Mouse (Mus musculus) gastrocnemius, postnatal 25 days (tissue): Measurements from ENCODE around the gene Dand5. TPM values are rescaled to one million over a fixed set of nuclear protein-coding genes. Genes with fewer than 3 reads are reported as not detected.

ENCODE experiments used
- DNase-seq: peaks from one replicate; pipeline ENCODE4 v3.0.0; 2022
- microRNA-seq, 2 experiments: library from miRNA; unstranded; fragments of <30 nt; microRNA quantifications; one replicate each; pipeline ENCODE4 v1.2.0; 2021; ENCODE audit warnings: borderline replicate concordance in 2 of 2
- total RNA-seq, 2 experiments: library from RNA; stranded (reverse); gene quantifications; 1 replicate in 1 of 2; 2 replicates in 1 of 2; pipeline ENCODE4 v1.2.3; 2021

Dand5 gene
- total RNA-seq, 2 experiments from 2014 or later: 9.5 to 9.6 TPM

DNA sequence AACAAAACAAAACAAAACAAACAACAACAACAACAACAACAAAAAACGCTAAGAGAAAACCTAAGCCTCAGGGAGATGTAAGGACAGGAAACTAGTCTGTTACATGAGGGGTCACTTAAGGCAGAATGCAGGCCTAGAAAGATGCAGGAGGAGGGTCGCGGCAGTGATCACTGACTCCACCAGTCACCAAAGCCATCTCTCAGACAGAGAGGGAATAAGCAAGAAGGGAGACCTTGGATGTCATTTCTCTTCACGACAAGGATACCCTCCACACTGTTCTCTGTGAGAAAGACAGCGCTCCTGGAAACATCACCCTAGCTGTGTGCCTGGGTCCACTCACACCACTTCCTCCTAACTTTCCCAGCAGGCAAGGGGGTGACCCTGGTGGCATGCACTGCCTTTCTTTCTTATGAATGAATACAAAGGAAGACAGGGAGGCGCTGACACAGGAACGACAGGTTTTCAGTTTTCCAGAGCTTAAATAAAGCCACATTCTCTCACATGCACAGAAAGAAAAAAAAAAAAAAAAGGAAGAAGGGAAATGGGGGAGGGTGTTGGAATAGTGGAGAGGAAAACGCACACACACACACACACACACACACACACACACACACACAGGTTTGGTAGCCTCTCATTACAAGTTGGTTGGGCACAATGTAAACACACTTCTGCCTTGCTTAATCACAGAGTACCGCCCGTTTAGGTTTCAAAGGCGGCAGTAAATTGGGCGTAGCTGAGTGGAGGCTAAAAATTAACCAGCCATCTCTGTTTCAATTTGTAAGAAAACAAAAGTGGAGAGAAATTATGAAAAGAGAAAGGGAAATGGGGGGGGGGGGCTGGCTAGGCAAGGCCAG is 52.3 kb downstream of the Dand5 start:
- DNase-seq: no peak

- DNase-seq: peak; percentile 72
Measured at GRCm38 (mm10) chr8:84769324-84769723, 53.3 kb downstream of the Dand5 start.

- DNase-seq: no peak
Measured at GRCm38 (mm10) chr8:84768343-84769095, 54.1 kb downstream of the Dand5 start.

DNA sequence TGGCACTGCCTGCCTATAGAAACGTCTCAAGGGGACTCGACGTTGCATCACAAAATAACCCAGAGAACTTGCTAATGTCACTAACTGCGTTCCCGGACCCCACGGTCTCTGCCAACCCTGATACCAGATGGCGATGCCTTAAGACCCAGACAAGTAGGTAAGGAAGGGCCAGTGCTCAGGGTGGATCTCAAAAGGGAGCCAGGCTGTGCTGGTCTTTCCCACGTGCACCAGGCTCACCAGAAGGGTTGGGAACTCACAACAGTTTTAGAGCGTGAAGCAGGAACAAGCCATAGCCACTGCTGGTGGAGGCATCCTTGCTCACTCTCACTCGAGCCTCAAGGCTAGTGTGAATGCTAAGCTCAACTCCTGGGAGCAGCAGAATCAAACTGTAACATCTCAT is 55.4 kb downstream of the Dand5 start:
- no peak for DNase-seq

DNA sequence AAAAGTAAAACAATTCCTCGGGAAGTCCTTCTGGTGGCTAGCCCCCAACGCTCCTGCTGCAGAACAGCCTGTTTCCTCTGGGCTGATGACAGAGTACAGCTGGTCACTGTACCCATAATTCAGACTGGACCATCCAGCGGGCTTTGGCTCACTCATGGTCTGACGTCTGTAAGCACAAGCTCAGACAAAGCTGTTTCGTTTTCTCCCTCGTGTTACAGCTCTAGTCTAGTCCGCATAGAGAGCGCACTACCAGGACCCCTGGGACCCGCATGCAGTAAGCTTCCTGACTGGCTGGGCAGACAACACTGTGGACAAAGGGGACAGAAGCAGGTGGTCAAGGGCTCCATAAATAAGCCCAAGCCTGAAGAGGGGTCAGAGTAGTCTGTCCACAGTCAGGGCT is 56.2 kb downstream of the Dand5 start:
- DNase-seq: no peak

DNA sequence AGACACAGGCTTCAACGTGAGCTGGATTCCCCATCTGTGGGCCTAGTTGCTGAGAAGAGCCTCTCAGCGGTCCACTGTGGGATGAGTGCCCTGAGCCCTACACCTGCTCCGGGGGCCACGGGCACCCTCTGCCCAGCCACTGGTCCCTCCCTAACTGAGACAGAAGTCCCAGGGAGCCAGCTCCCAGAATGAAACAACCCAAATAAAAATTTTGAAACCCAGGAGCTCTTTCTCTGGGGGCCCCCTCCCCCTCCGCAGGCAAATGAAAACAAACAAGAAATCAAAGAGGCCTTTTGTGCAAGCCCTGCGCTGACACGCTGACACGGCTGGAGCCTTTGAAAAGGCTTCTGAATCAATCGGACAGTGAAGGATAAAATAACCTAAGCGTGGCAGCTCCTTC is 57.0 kb downstream of the Dand5 start:
- no peak for DNase-seq

Small RNAs within 50 kb of the gene (microRNA-seq; reads per million reads assigned to microRNA genes)
- 0.74 to 1.6 reads per million in 2 experiments for gene Mir7069

Other genes starting within 250 kb of the Dand5 start
- 1 to 10 TPM; 5.9 to 7.1 TPM for gene Ier2, start 160.0 kb downstream of the Dand5 start, total RNA-seq
- 10 to 100 TPM; 36.7 to 40.2 TPM for gene Trmt1, start 136.5 kb downstream of the Dand5 start, total RNA-seq
- gene Nacc1, start 135.0 kb downstream of the Dand5 start, total RNA-seq: 10 to 100 TPM; 20.0 to 22.2 TPM
- 1 to 10 TPM; 1.3 to 2.0 TPM for gene Lyl1, start 121.4 kb downstream of the Dand5 start, total RNA-seq
- gene G430095P16Rik, start 99.8 kb downstream of the Dand5 start, total RNA-seq: under 1 TPM; 0.54 to 0.67 TPM
- 100 to 1,000 TPM; 447 to 529 TPM for gene Nfix, start 22.5 kb downstream of the Dand5 start, total RNA-seq
- gene Gadd45gip1, start 8.7 kb upstream of the Dand5 start, total RNA-seq: 10 to 100 TPM; 20.5 to 22.6 TPM
- gene Rad23a, start 17.8 kb upstream of the Dand5 start, total RNA-seq: 100 to 1,000 TPM; 134 TPM
- gene Calr, start 24.1 kb upstream of the Dand5 start, total RNA-seq: 100 to 1,000 TPM; 178 to 214 TPM
- 10 to 100 TPM; 21.2 to 24.2 TPM for gene Farsa, start 34.2 kb upstream of the Dand5 start, total RNA-seq
- gene Syce2, start 49.3 kb upstream of the Dand5 start, total RNA-seq: 1 to 10 TPM in 1 of 2 experiments, under 1 TPM in 1; 0.95 to 1.2 TPM
- 10 to 100 TPM; 34.7 to 34.8 TPM for gene Gcdh, start 71.1 kb upstream of the Dand5 start, total RNA-seq
- not detected for gene Klf1, start 79.1 kb upstream of the Dand5 start, total RNA-seq
- gene Dnase2a, start 85.7 kb upstream of the Dand5 start, total RNA-seq: 1 to 10 TPM; 4.5 to 5.7 TPM
- not detected for gene Mast1, start 114.5 kb upstream of the Dand5 start, total RNA-seq
- gene Rtbdn, start 124.2 kb upstream of the Dand5 start, total RNA-seq: not detected
- not detected for gene Gm49661, start 146.6 kb upstream of the Dand5 start, total RNA-seq
- gene Prdx2, start 146.8 kb upstream of the Dand5 start, total RNA-seq: 100 to 1,000 TPM; 192 to 200 TPM
- gene Rnaseh2a, start 146.9 kb upstream of the Dand5 start, total RNA-seq: 10 to 100 TPM; 22.2 to 24.7 TPM
- gene Junb, start 155.9 kb upstream of the Dand5 start, total RNA-seq: 1 to 10 TPM; 5.1 to 6.9 TPM
- gene Hook2, start 167.8 kb upstream of the Dand5 start, total RNA-seq: 1 to 10 TPM; 1.1 to 1.3 TPM
- not detected for gene Best2, start 191.7 kb upstream of the Dand5 start, total RNA-seq
- 10 to 100 TPM; 45.6 to 48.2 TPM for gene Asna1, start 202.5 kb upstream of the Dand5 start, total RNA-seq
- gene Trir, start 204.0 kb upstream of the Dand5 start, total RNA-seq: 10 to 100 TPM; 66.5 to 69.4 TPM
- gene Tnpo2, start 214.1 kb upstream of the Dand5 start, total RNA-seq: 10 to 100 TPM; 23.5 to 27.9 TPM
- gene Fbxw9, start 237.2 kb upstream of the Dand5 start, total RNA-seq: 1 to 10 TPM; 1.8 to 2.2 TPM
- not detected for gene Gm5741, start 245.2 kb upstream of the Dand5 start, total RNA-seq
- gene Dhps, start 248.9 kb upstream of the Dand5 start, total RNA-seq: 10 to 100 TPM; 18.6 to 20.3 TPM